Mouse (Mus musculus): ENCODE results near the gene Prss57.
"Not testable (repeated sequence)": the region's sequence is repeated elsewhere in the genome, so short reads cannot be mapped to it uniquely, and the experiment has no call there.

Prss57 gene

GRCm38 (mm10) chr10:79765228-79765745, 25.5 kb downstream of the Prss57 start:
- Histone ChIP-seq H3K27me3 (ENCODE audit: control insufficient read depth, insufficient read depth, low read length, poor library complexity, severe bottlenecking) (no peaks in the 10 kb centered on the region), H3K36me3 (ENCODE audit: control insufficient read depth, insufficient read depth, low read length, poor library complexity, severe bottlenecking) (peaks cover 8% of the 10 kb centered on the region)
- DNase-seq (ENCODE audit: low read depth, low spot score): no peak

GRCm38 (mm10) chr10:79764234-79764633, 26.5 kb downstream of the Prss57 start:
- peaks cover 8% of the 10 kb centered on the region for H3K36me3 ChIP-seq (ENCODE audit: control insufficient read depth, insufficient read depth, low read length, poor library complexity, severe bottlenecking)
- H3K27me3 ChIP-seq (ENCODE audit: control insufficient read depth, insufficient read depth, low read length, poor library complexity, severe bottlenecking): no peaks in the 10 kb centered on the region
- DNase-seq (ENCODE audit: low read depth, low spot score): no peak

DNA sequence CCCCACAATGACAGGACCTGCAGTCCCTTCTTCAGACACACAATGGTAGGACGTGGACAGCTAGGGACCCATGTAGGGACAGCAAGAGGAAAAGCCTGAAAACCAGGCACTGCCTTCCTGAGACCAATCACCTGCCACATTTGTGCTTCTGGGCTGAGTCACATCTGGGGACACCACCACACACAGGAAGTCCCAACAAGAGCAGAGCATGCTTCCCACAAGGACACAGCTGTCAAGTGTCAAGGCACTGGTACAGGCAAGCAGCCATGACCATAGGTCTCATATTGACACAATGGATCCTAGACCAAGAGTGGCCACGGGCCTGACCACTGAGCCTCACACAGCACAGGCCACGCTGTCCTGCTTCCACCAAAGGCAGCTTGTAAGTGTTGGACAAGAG, 27.9 kb downstream of the Prss57 start:
- no peaks in the 10 kb centered on the region for H3K27me3 ChIP-seq (ENCODE audit: control insufficient read depth, insufficient read depth, low read length, poor library complexity, severe bottlenecking)
- no peak for DNase-seq (ENCODE audit: low read depth, low spot score)
- peaks cover 8% of the 10 kb centered on the region for H3K36me3 ChIP-seq (ENCODE audit: control insufficient read depth, insufficient read depth, low read length, poor library complexity, severe bottlenecking)

DNA sequence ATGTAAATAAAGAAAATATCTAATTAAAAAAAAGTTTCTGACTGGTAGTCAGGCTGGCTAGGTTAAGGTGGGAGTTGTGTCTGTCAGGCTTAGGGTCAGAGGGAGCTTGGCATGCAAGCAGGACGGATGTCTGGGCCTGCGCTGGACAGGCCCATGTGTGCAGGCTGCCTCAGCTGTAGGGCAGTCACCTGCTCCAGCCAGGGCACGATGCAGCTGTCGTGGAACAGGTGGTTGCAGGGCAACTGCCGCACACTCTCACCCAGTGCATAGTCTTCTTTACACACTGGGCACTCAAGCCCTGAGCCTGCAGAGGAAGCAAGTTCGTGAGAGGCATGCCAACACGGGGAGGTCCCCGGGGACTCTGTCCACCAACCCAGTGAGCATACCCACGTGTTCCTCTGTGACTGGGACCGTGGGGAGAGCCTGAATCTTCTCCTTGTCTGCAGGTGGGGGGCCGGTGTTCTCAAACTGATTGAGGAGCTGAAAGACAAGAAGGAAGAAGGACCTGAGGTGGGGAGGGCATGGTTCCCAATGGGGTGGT, 30.1 kb downstream of the Prss57 start:
- Histone ChIP-seq H3K36me3 (ENCODE audit: control insufficient read depth, insufficient read depth, low read length, poor library complexity, severe bottlenecking) (peaks cover 8% of the 10 kb centered on the region), H3K27me3 (ENCODE audit: control insufficient read depth, insufficient read depth, low read length, poor library complexity, severe bottlenecking) (no peaks in the 10 kb centered on the region)
- DNase-seq (ENCODE audit: low read depth, low spot score): no peak

DNA sequence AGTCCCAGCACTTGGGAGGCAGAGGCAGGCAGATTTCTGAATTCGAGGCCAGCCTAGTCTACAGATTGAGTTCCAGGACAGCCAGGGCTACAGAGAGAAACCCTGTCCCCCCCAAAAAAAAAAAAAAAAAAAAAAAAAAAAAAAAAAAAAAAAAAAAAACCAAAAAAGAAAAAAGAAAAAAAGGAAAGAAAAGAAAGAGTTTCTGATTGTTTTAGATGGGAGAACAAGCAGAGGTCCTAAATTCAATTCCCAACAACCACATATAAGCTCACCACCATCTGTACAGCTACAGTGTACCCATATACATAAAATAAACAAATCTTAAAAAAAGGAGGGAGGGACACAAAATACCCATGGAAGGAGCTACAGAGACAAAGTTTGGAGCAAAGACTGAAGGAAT, 31.1 kb downstream of the Prss57 start:
- not testable (repeated sequence) for H3K27me3 ChIP-seq (ENCODE audit: control insufficient read depth, insufficient read depth, low read length, poor library complexity, severe bottlenecking); DNase-seq (ENCODE audit: low read depth, low spot score); H3K36me3 ChIP-seq (ENCODE audit: control insufficient read depth, insufficient read depth, low read length, poor library complexity, severe bottlenecking)

DNA sequence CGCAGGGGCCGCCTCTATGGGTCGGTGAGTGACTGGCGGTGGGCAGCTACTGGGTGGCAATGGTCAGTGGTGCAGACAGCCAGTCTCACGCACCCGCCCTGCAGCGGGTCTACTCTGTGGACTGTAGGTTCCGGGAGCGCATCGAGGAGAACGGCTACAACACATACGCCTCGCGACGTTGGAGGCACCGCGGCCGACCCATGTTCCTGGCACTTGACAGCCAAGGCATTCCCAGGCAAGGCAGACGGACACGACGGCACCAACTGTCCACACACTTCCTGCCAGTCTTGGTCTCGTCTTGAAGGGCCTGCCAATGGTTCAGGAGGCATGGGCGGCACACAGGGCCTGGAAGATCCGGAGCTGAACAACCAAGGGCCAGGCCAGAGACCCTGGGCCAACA, 34.1 kb downstream of the Prss57 start:
- Histone ChIP-seq H3K36me3 (ENCODE audit: control insufficient read depth, insufficient read depth, low read length, poor library complexity, severe bottlenecking) (peaks cover 8% of the 10 kb centered on the region), H3K27me3 (ENCODE audit: control insufficient read depth, insufficient read depth, low read length, poor library complexity, severe bottlenecking) (no peaks in the 10 kb centered on the region)
- DNase-seq (ENCODE audit: low read depth, low spot score): no peak

- DNase-seq (ENCODE audit: low read depth, low spot score): no peak
- Histone ChIP-seq H3K27me3 (ENCODE audit: control insufficient read depth, insufficient read depth, low read length, poor library complexity, severe bottlenecking) (no peaks in the 10 kb centered on the region), H3K36me3 (ENCODE audit: control insufficient read depth, insufficient read depth, low read length, poor library complexity, severe bottlenecking) (peaks cover 2% of the 10 kb centered on the region)
Observed at GRCm38 (mm10) chr10:79755854-79756253, 34.9 kb downstream of the Prss57 start.

- no peak for DNase-seq (ENCODE audit: low read depth, low spot score)
- no peaks in the 10 kb centered on the region; the same call in none of the 2 replicates for H3K36me3 ChIP-seq (ENCODE audit: control insufficient read depth, insufficient read depth, low read length, poor library complexity, severe bottlenecking)
- no peaks in the 10 kb centered on the region for H3K27me3 ChIP-seq (ENCODE audit: control insufficient read depth, insufficient read depth, low read length, poor library complexity, severe bottlenecking)
Observed at GRCm38 (mm10) chr10:79754856-79755516, 35.8 kb downstream of the Prss57 start, which contains the start of gene Fgf22. Gene Fgf22, plus strand, starts transcription at chr10:79755076.

DNA sequence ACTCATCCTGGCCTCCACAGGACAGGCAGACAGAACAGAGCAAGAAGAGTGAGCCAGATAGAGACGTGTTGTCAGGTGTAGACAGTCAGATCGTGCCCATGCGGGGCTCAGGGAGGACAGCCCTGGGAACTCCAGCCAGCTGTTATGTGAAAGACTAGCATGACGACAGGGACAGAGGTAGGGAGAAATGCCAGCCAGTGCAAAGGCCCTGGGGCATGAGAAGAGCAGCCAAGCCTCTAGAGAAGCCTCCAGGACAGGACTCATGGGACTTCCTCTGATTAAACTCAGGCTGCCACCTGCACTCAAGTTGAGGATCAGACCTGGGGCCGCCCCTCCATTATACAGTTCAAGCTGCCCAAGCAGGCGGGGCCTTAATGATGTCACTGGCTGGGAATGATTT, 42.3 kb downstream of the Prss57 start:
- H3K27me3 ChIP-seq (ENCODE audit: control insufficient read depth, insufficient read depth, low read length, poor library complexity, severe bottlenecking): no peaks in the 10 kb centered on the region
- no peak for DNase-seq (ENCODE audit: low read depth, low spot score)

GRCm38 (mm10) chr10:79746774-79747151, 44.0 kb downstream of the Prss57 start:
- 0 out of 2 replicates have a peak, but pooled peaks cover 2% of the 10 kb centered on the region for H3K36me3 ChIP-seq (ENCODE audit: control insufficient read depth, insufficient read depth, low read length, poor library complexity, severe bottlenecking)
- no peak for DNase-seq (ENCODE audit: low read depth, low spot score)
- no peaks in the 10 kb centered on the region for H3K27me3 ChIP-seq (ENCODE audit: control insufficient read depth, insufficient read depth, low read length, poor library complexity, severe bottlenecking)

More for the DNA sequence above, 42.3 kb downstream of the Prss57 start:
- no peaks in the 10 kb centered on the region for H3K36me3 ChIP-seq (ENCODE audit: control insufficient read depth, insufficient read depth, low read length, poor library complexity, severe bottlenecking)

DNA sequence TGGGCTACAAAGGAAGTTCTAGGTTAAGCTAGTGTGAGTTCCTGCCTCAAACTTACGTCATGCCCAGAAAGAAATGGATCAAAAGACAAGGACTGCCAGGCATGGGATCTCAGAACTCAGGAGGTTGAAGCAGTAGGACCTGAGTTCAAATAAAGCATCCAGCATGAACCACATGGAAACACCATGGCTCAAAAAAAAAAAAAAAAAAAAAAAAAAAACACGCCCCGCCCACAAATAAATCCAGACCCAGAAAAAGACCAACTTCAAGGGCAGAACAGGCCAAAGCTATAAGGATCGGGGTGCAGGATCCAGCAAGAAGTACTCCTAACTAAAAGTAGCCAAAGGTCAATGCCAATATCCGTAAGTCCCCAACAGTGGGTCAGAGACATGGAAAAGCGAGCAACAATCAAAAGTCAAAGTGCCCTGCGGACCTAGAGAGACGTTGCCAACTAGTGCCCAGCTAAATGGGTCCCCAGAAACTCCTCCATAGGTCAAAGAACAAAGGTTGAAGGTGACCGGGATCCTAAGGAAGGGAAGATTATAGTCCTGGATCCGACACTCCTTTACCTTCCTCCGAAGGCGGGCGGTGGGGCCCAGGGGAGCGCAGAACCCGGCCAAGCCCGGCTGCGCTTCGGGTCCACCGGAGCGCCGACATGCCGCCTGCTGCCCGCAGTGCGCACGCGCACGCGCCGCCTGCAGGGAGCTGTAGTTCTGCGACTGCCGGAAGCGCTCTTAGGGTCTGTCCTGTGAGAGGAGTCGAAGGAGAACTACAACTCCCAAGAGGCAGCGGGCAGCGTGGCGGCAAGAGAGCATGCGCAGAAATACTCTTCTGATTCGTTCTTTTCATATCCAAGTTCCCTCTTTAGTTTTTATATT, 44.6 kb downstream of the Prss57 start, which contains the start of gene Polrmt:
Polrmt (minus strand) TSS at position 684 of the 876 bp plus-strand sequence.
- Histone ChIP-seq H3K27me3 (ENCODE audit: control insufficient read depth, insufficient read depth, low read length, poor library complexity, severe bottlenecking) (no peaks in the 10 kb centered on the region), H3K36me3 (ENCODE audit: control insufficient read depth, insufficient read depth, low read length, poor library complexity, severe bottlenecking) (peaks cover 7% of the 10 kb centered on the region)
- peak; percentile 98 for DNase-seq (ENCODE audit: low read depth, low spot score)

DNA sequence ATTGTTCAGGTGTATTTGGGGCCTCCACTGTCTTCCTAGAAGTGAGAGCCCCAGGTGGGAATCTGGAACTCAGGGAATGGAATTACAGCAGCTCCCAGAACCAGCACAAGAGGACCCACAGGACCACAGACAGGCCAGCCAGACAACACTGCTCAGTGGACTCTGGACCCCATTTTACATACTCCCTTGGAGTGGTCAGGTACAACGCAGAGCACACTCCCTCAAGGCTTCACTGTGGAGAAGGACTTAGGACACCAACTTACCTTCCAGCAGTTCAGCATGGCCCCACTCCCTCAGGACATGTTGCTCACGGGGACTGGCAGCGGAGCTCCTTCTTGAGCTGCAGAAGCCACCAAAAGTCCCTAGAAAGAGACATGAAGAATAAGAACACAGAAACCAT, 45.4 kb downstream of the Prss57 start:
- no peaks in the 10 kb centered on the region for H3K27me3 ChIP-seq (ENCODE audit: control insufficient read depth, insufficient read depth, low read length, poor library complexity, severe bottlenecking)
- H3K36me3 ChIP-seq (ENCODE audit: control insufficient read depth, insufficient read depth, low read length, poor library complexity, severe bottlenecking): peaks cover 7% of the 10 kb centered on the region
- no peak for DNase-seq (ENCODE audit: low read depth, low spot score)

DNA sequence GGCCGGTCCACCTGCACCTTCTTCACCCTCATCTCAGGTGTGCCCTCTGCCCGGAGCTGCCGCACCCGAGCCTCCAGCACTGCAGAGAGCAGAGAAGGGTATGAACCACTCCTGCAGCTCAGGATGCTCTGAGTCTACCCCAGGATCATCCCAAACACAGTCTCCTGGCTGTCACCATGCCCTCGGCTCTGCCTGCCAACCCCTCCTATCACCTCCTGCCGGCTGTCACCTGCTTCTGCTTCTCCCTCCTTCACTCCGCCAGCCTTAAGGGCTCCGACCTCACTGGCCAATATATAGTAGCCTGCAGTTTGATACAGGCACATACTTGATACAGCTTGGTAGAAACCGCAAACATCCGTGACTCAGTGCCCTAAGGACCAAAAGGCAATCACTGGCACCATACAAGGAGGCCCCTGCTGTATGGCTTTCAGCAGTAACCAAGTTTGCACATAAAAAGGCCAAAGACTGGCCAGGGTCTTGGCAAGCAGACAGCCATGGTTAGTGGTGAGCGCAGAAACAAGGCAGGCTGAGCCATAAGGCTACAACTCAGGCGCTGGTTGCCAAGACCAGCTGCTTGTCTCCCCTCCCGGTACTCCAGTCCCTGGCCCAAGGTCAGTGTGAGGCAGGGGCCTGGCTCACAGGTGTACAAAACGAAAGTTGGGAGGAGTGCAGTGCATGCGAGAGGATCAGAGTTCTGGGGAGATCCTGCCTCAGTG, 47.0 kb downstream of the Prss57 start:
- H3K27me3 ChIP-seq (ENCODE audit: control insufficient read depth, insufficient read depth, low read length, poor library complexity, severe bottlenecking): no peaks in the 10 kb centered on the region
- DNase-seq (ENCODE audit: low read depth, low spot score): no peak
- H3K36me3 ChIP-seq (ENCODE audit: control insufficient read depth, insufficient read depth, low read length, poor library complexity, severe bottlenecking): peaks cover 10% of the 10 kb centered on the region

- Histone ChIP-seq H3K27me3 (ENCODE audit: control insufficient read depth, insufficient read depth, low read length, poor library complexity, severe bottlenecking) (no peaks in the 10 kb centered on the region), H3K36me3 (ENCODE audit: control insufficient read depth, insufficient read depth, low read length, poor library complexity, severe bottlenecking) (peaks cover 12% of the 10 kb centered on the region)
- DNase-seq (ENCODE audit: low read depth, low spot score): no peak
Observed at GRCm38 (mm10) chr10:79743161-79743560, 47.6 kb downstream of the Prss57 start.
